Comparison of ENCODE assay signal across 8 mouse cellular contexts in the genomic region with DNA sequence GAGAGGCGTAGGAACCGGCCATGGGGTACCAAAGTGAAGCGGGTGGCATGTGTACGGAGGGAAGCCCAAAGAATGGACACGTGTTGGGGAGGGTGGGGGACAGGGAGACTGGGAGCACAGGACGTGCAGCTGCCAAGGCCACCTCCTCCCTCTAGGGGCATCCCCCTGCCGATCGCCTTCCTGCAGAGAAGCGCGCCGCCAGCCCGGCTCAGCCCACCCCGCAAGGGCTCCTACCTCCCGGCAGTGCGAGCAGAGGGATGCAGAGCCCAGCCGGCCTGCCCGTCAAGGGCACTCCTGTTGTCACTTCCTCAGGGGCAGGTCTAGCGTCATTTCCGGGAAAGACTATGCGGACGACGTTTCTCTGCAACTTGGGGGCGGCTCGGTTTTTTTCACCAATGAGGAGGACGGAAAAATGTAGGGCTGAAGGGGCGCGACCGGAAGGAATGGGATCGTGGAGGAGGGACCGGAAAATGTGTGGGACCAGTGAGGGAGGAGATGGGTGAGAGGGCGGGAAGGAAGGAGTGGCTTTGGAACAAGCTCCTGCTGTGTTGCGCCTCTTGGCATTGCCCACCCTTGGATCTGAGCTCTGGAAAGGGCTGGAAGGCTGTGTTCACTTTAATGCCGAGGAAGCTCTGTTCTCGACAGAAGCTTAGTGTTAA. TPM values are rescaled to one million over a fixed set of nuclear protein-coding genes. Genes with fewer than 3 reads are reported as not detected.
DNase-seq lines count a peak whose midpoint lies in the region; ATAC-seq and TF ChIP-seq lines count a peak whose summit lies in the region.

A gene (minus strand): TSS at position 334 of the 659 bp plus-strand sequence.

- no peak for TF ChIP-seq CTCF in cortical plate, adult 2 months (IDR thresholded peaks at IDR 0.05; ENCODE audit: extremely low read depth, insufficient read depth, low read length)

- H3K27ac ChIP-seq in cortical plate, adult 2 months (ENCODE audit: insufficient read depth, low read length) = peak within 1 kb of the TSS; percentile 76

- peak; percentile 89 for ATAC-seq in activated CD4-positive, CD25-positive, alpha-beta regulatory T cell, adult 4 months

- DNase-seq in gastrocnemius, adult 8-10 months (ENCODE audit: low spot score in 2 of 2) = peak; percentile 91 to 96
- peak; percentile 95 for DNase-seq in hindlimb bud, embryonic 11.5 days (ENCODE audit: extremely low spot score, low read depth, low spot score)
- DNase-seq in left cerebral cortex, adult 8-10 months (ENCODE audit: low spot score in 2 of 2) = peak; percentile 90 to 98
- peak; percentile 99 for DNase-seq in right cerebral cortex, postnatal 10 days (ENCODE audit: low spot score in 2 of 2)
- DNase-seq in urinary bladder, postnatal 25 days (ENCODE audit: low spot score) = peak; percentile 77

- peak; percentile 90 for TF ChIP-seq POLR2A in cortical plate, adult 2 months (IDR thresholded peaks at IDR 0.05; ENCODE audit: extremely low read depth, insufficient read depth, low read length)

- H3K4me1 ChIP-seq in cortical plate, adult 2 months (ENCODE audit: control insufficient read depth, insufficient read depth, low read length) = peaks cover 3% of the 10 kb centered on the region; the same call in 1 of the 2 replicates
- H3K4me1 ChIP-seq in megakaryocyte, embryonic 14.5 days = peaks cover 86% of the 10 kb centered on the region

- H3K9me3 ChIP-seq in megakaryocyte, embryonic 14.5 days = no peaks in the 10 kb centered on the region

- H3K4me3 ChIP-seq in cortical plate, adult 2 months (ENCODE audit: insufficient read depth, low read length) = peak within 1 kb of the TSS; percentile 47
- H3K4me3 ChIP-seq in megakaryocyte, embryonic 14.5 days (replicated peaks) = peak within 1 kb of the TSS; percentile 95

- H3K36me3 ChIP-seq in megakaryocyte, embryonic 14.5 days (replicated peaks; ENCODE audit: low read length) = peaks cover 42% of the 10 kb centered on the region

- no peaks in the 10 kb centered on the region for H3K27me3 ChIP-seq in megakaryocyte, embryonic 14.5 days (replicated peaks)

RNA-seq across cellular contexts. Expression of the gene that starts here (rescaled TPM):
- 100 to 1,000 TPM; 219 to 245 TPM for polyA plus RNA-seq in activated CD4-positive, CD25-positive, alpha-beta regulatory T cell, adult 4 months (2017; shearing (Covaris generic))
- 192 and 197 TPM in 2 replicates for polyA plus RNA-seq in cortical plate, adult 2 months (2012; rRNA removed)
- 100 to 1,000 TPM; 189 to 214 (median 212) TPM for total RNA-seq in gastrocnemius, adult 8-10 months (2022)
- 100 to 1,000 TPM; 126 to 139 (median 131) TPM for total RNA-seq in left cerebral cortex, adult 8-10 months (2022)
- 186 and 405 TPM in 2 replicates for polyA plus RNA-seq in megakaryocyte, embryonic 14.5 days (2012; ENCODE audit: insufficient read depth, low replicate concordance)

Comparison
In these comparisons a context has a peak if more than half of its experiments do, and no peak if none do; other contexts are left out.
1. Peak in every context shown above with its lines: DNase-seq, ATAC-seq, H3K4me3 ChIP-seq and H3K27ac ChIP-seq.